9 mouse cellular contexts compared by ENCODE assay signal in genomic region chr16:30520361-30520823, GRCm38 (mm10). TPM values are rescaled to one million over a fixed set of nuclear protein-coding genes. Genes with fewer than 3 reads are reported as not detected.
DNase-seq lines count a peak whose midpoint lies in the region; ATAC-seq and TF ChIP-seq lines count a peak whose summit lies in the region.
"Had no signal": no experiment of that assay in that cellular context is flagged by ENCODE, and none has a peak within 500 bp of the region (broad histone marks: within the 10 kb centered on the region; RNA-seq: fewer than 3 reads in every experiment).

No protein-coding gene starts in this region.

- peak overlapping the region; percentile 24 for H3K4me2 ChIP-seq in forebrain, embryonic 13.5 days

- H3K4me1 ChIP-seq in ES-Bruce4 (ENCODE audit: control insufficient read depth, insufficient read depth, low read length), result no peaks in the 10 kb centered on the region
- no peaks in the 10 kb centered on the region for H3K4me1 ChIP-seq in forebrain, embryonic 13.5 days

- H3K9me3 ChIP-seq in ES-Bruce4 (replicated peaks; ENCODE audit: control insufficient read depth, insufficient read depth, low read length, poor library complexity, severe bottlenecking), result no peaks in the 10 kb centered on the region
- no peaks in the 10 kb centered on the region for H3K9me3 ChIP-seq in forebrain, embryonic 13.5 days (replicated peaks)

- DNase-seq in brain, adult 2 months (ENCODE audit: low read depth, low spot score), result peak; percentile 89
- peak; percentile 46 for DNase-seq in heart, postnatal 25 days (ENCODE audit: low spot score)
- peak; percentile 65 to 84 for DNase-seq in layer of hippocampus, adult 2 months (ENCODE audit: low spot score in 2 of 2)
- DNase-seq in lung, adult 18-20 months, result peak; percentile 70 to 76
- DNase-seq in retina, adult 2 months (ENCODE audit: low read depth, low spot score), result peak; percentile 50
- DNase-seq in thymus, postnatal 4 days, result peak; percentile 89

- no peak for TF ChIP-seq EP300 in ES-Bruce4 (IDR thresholded peaks at IDR 0.05; ENCODE audit: insufficient read depth, low read depth, low read length)

- 27% methylated on average over 9 of the region's 9 CpGs for WGBS in forebrain, embryonic 13.5 days

- no peak overlapping the region for H3K4me3 ChIP-seq in ES-Bruce4 (ENCODE audit: low read depth, low read length)
- no peak overlapping the region for H3K4me3 ChIP-seq in forebrain, embryonic 13.5 days
- H3K4me3 ChIP-seq in layer of hippocampus, adult 2 months, result peak overlapping the region; percentile 49

- no peak for TF ChIP-seq POLR2A in ES-Bruce4 (IDR thresholded peaks at IDR 0.05; ENCODE audit: insufficient read depth, low read length)

- H3K9ac ChIP-seq in ES-Bruce4 (ENCODE audit: low read depth, poor library complexity, severe bottlenecking), result no peak overlapping the region
- H3K9ac ChIP-seq in forebrain, embryonic 13.5 days, result no peak overlapping the region

- no peak overlapping the region for H3K27ac ChIP-seq in ES-Bruce4 (ENCODE audit: insufficient read depth, low read length)
- H3K27ac ChIP-seq in forebrain, embryonic 13.5 days, result no peak overlapping the region
- peak overlapping the region; percentile 73 for H3K27ac ChIP-seq in layer of hippocampus, adult 2 months
- H3K27ac ChIP-seq: macrophage had no signal

- peak; percentile 53 for TF ChIP-seq CTCF in ES-Bruce4 (IDR thresholded peaks at IDR 0.05; ENCODE audit: low read depth, low read length)
- peak; percentile 95 for TF ChIP-seq CTCF in layer of hippocampus, adult 2 months (conservative IDR thresholded peaks at IDR 0.05)

- H3K36me3 ChIP-seq in ES-Bruce4 (ENCODE audit: control insufficient read depth, insufficient read depth, low read length, poor library complexity, severe bottlenecking), result no peaks in the 10 kb centered on the region
- H3K36me3 ChIP-seq in forebrain, embryonic 13.5 days (ENCODE audit: poor library complexity, severe bottlenecking), result peaks cover 60% of the 10 kb centered on the region

- no peak for ATAC-seq in forebrain, embryonic 13.5 days

- H3K27me3 ChIP-seq in ES-Bruce4 (ENCODE audit: control insufficient read depth, insufficient read depth, low read length, poor library complexity, severe bottlenecking), result no peaks in the 10 kb centered on the region
- no peaks in the 10 kb centered on the region for H3K27me3 ChIP-seq in forebrain, embryonic 13.5 days

- intact Hi-C loops in heart, postnatal 25 days (cut with DNase I), result loop anchor here (1.0 to 2.0 kb wide), 2 partner anchors 16 to 146 kb away; no protein-coding TSS in a partner anchor

RNA-seq across cellular contexts. Expression of gene Tmem44, which starts 30.2 kb away (rescaled TPM):
- polyA plus RNA-seq in ES-Bruce4 (2011; ENCODE audit: insufficient read depth, insufficient read length, low read depth, missing spikeins), result 4.2 and 5.4 TPM in 2 replicates
- polyA plus RNA-seq in forebrain, embryonic 13.5 days (2015; fragmentation: Nextera tagmentation; extraction: Ambion mirVana), result 56.2 and 60.8 TPM in 2 replicates
- 1 to 10 TPM; 6.5 to 7.8 TPM for total RNA-seq in heart, postnatal 25 days (2021)
- 10 to 100 TPM; 28.5 to 32.0 TPM for total RNA-seq in layer of hippocampus, adult 2 months (2021)
- polyA plus RNA-seq: macrophage had no signal
